Mouse (Mus musculus): Measurements from ENCODE around the gene Nat9.

Gene Nat9

GRCm38 (mm10) chr11:115187693-115188092, at the start of gene Nat9:
Gene Nat9, minus strand, starts transcription at chr11:115187859.
- no peak for DNase-seq

- DNase-seq: peak; percentile 61
These were observed 48.9 kb upstream of the Nat9 start for GRCm38 (mm10) chr11:115236570-115236969.

GRCm38 (mm10) chr11:115234320-115235044, 46.8 kb upstream of the Nat9 start:
- no peak for DNase-seq

- DNase-seq: peak; percentile 48
These were observed 46.0 kb upstream of the Nat9 start for GRCm38 (mm10) chr11:115233526-115234290.

GRCm38 (mm10) chr11:115232889-115233288, 45.2 kb upstream of the Nat9 start:
- DNase-seq: no peak

GRCm38 (mm10) chr11:115231924-115232323, 44.3 kb upstream of the Nat9 start:
- DNase-seq: no peak

GRCm38 (mm10) chr11:115231168-115231915, 43.7 kb upstream of the Nat9 start:
- DNase-seq: no peak

GRCm38 (mm10) chr11:115229021-115229930, 41.6 kb upstream of the Nat9 start:
- DNase-seq: no peak

- DNase-seq: no peak
These were observed 40.8 kb upstream of the Nat9 start for GRCm38 (mm10) chr11:115228430-115228829.

- DNase-seq: no peak
These were observed 40.0 kb upstream of the Nat9 start for GRCm38 (mm10) chr11:115227640-115228039.

GRCm38 (mm10) chr11:115226811-115227491, 39.3 kb upstream of the Nat9 start:
- DNase-seq: no peak

GRCm38 (mm10) chr11:115225301-115225700, 37.6 kb upstream of the Nat9 start:
- no peak for DNase-seq

- peak; percentile 80 for DNase-seq
These were observed 37.2 kb upstream of the Nat9 start for GRCm38 (mm10) chr11:115224889-115225288.

GRCm38 (mm10) chr11:115223877-115224276, 36.2 kb upstream of the Nat9 start:
- no peak for DNase-seq

- DNase-seq: no peak
These were observed 35.8 kb upstream of the Nat9 start for GRCm38 (mm10) chr11:115223451-115223850.

- DNase-seq: no peak
These were observed 34.9 kb upstream of the Nat9 start for GRCm38 (mm10) chr11:115222570-115222969.

- DNase-seq: no peak
These were observed 34.4 kb upstream of the Nat9 start for GRCm38 (mm10) chr11:115222077-115222476.

GRCm38 (mm10) chr11:115219685-115220084, 32.0 kb upstream of the Nat9 start:
- DNase-seq: no peak

- DNase-seq: no peak
These were observed 31.6 kb upstream of the Nat9 start for GRCm38 (mm10) chr11:115219263-115219662.

- no peak for DNase-seq
These were observed 30.1 kb upstream of the Nat9 start for GRCm38 (mm10) chr11:115217439-115218410.

GRCm38 (mm10) chr11:115215123-115215522, 27.5 kb upstream of the Nat9 start:
- no peak for DNase-seq

Data from embryo, embryonic 11 days (tissue).